Mouse (Mus musculus) hindbrain, postnatal 0 days (tissue): ENCODE data around the gene Ptprs. TPM values are rescaled to one million over a fixed set of nuclear protein-coding genes. Genes with fewer than 3 reads are reported as not detected.

Experiments used
- ATAC-seq: fragments of 200-750 bp; cut with Nextera tagmentation; 2 replicates; pipeline ENCODE4 v1.8.0; 2017; ENCODE audit warnings: mild to moderate bottlenecking, moderate TSS enrichment, moderate library complexity
- DNase-seq: peaks from one replicate; pipeline ENCODE4 v3.0.0-alpha.2; 2015; ENCODE audit warnings: low spot score
- H3K27ac ChIP-seq: fragments of 300-500 bp; sonication (generic); 2 replicates; pipeline ENCODE4 v1.5.1; 2014; ENCODE audit warnings: mild to moderate bottlenecking
- H3K27me3 ChIP-seq: fragments of 300-500 bp; sonication (generic); 2 replicates; pipeline ENCODE4 v1.6.1; 2014; ENCODE audit warnings: low read length, mixed read lengths; ENCODE audit not compliant: insufficient read depth
- H3K36me3 ChIP-seq: fragments of 300-500 bp; sonication (generic); 2 replicates; pipeline ENCODE4 v1.6.1; 2014; ENCODE audit warnings: low read length, mixed read lengths; ENCODE audit not compliant: insufficient read depth
- H3K4me1 ChIP-seq: fragments of 300-500 bp; sonication (generic); 2 replicates; pipeline ENCODE4 v1.6.1; 2014; ENCODE audit warnings: antibody characterized with exemption, low read length, mixed read lengths; ENCODE audit not compliant: insufficient read depth
- H3K4me2 ChIP-seq: fragments of 300-500 bp; sonication (generic); 2 replicates; pipeline ENCODE4 v1.6.1; 2014; ENCODE audit warnings: low read depth, mild to moderate bottlenecking, low read length, moderate library complexity, mixed read lengths
- H3K4me3 ChIP-seq: fragments of 300-500 bp; sonication (generic); 2 replicates; pipeline ENCODE4 v1.5.1; 2014; ENCODE audit warnings: low read length
- H3K9ac ChIP-seq: fragments of 300-500 bp; sonication (generic); replicated peaks from 2 replicates; pipeline ENCODE4 v1.6.1; 2014; ENCODE audit warnings: mild to moderate bottlenecking, low read length, moderate library complexity, mixed read lengths
- H3K9me3 ChIP-seq: fragments of 300-500 bp; sonication (generic); 2 replicates; pipeline ENCODE4 v1.6.1; 2016; ENCODE audit warnings: low read length, mixed read lengths
- CTCF ChIP-seq: IDR thresholded peaks from 2 replicates; pipeline ENCODE4 v1.5.1; 2016; ENCODE audit warnings: antibody characterized with exemption, control low read depth, low read depth
- WGBS: fragments of 180-500 bp; shearing (Covaris S2); extraction: QIAGEN DNeasy Blood & Tissue Kit; methylation state at CpG from one replicate; pipeline ENCODE4 v1.1.7; 2014; 5-methylcytosine and 5-hydroxymethylcytosine counted together
- polyA plus RNA-seq: library from polyadenylated mRNA; unstranded; fragments of >200 nt; fragmentation: Nextera tagmentation; extraction: Ambion mirVana; gene quantifications from 2 replicates; pipeline ENCODE4 v1.2.1, GENCODE M21; 2015
- total RNA-seq: library from RNA; depleted of rRNA; stranded (reverse); fragments of >200 nt; gene quantifications from 2 replicates; pipeline ENCODE4 v1.2.3, GENCODE M21; 2014

Gene Ptprs
- total and polyA plus RNA-seq, 2 experiments from 2014 or later = 198 to 913 TPM

DNA sequence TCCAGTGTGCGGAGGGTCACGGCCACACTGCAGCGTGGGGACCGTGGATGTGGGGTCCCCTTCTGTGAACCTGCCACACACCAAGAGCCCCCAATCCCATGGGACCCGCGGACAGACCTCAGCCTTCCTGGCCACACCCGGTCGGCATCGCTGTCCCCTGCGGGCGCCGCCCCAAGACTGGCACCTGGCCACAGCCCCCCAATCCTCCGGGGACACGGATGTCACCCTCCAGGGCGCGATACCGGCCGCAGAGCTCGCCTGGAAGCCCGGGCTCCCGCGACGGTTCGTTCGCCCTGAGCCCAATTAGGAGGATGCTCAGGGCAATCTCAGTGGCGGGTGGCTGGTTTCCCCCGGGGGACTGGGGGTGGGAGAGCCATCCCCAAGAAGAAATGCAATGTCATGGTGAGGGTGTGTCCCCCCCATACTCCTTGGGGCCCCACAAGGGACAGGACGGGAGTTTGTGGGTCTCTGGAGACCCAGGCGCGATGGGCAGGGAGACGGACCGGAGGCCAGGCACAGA is 1.9 kb downstream of the Ptprs start:
- H3K4me2 ChIP-seq = peak overlapping the region; percentile 98
- ATAC-seq (no peak), DNase-seq (no peak)
- H3K27ac ChIP-seq = peak overlapping the region; percentile 98
- no peak for TF ChIP-seq CTCF
- WGBS = 4% methylated on average over 30 of the region's 32 CpGs
- H3K36me3 ChIP-seq = no peaks in the 10 kb centered on the region
- H3K4me1 ChIP-seq = peaks cover 26% of the 10 kb centered on the region
- no peaks in the 10 kb centered on the region for H3K9me3 ChIP-seq
- peak overlapping the region; percentile 95 for H3K4me3 ChIP-seq
- H3K27me3 ChIP-seq = no peaks in the 10 kb centered on the region
- peak overlapping the region; percentile 99 for H3K9ac ChIP-seq

DNA sequence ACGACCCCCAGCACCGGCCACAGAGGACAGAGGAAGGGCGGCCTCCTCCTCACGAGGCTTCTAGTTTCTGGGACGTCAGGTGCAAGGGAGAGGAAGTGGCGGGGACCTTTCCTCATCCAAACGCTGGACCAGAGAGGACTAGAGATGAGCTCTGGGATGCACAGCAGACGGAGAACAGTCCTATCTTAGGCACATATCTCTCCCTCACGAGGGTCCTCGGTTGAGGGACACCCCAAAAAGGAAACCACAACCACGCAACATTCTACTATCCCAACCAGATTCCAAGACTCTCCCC is 2.7 kb downstream of the Ptprs start:
- Histone ChIP-seq H3K4me2 (peak overlapping the region; percentile 98), H3K4me3 (peak overlapping the region; percentile 95), H3K4me1 (peaks cover 32% of the 10 kb centered on the region), H3K27ac (peak overlapping the region; percentile 98; the same call in 1 of the 2 replicates), H3K36me3 (no peaks in the 10 kb centered on the region), H3K27me3 (no peaks in the 10 kb centered on the region), H3K9ac (peak overlapping the region; percentile 99), H3K9me3 (no peaks in the 10 kb centered on the region)
- TF ChIP-seq CTCF = no peak
- WGBS = 6% methylated on average over 11 of the region's 11 CpGs
- DNase-seq (no peak), ATAC-seq (no peak)

DNA sequence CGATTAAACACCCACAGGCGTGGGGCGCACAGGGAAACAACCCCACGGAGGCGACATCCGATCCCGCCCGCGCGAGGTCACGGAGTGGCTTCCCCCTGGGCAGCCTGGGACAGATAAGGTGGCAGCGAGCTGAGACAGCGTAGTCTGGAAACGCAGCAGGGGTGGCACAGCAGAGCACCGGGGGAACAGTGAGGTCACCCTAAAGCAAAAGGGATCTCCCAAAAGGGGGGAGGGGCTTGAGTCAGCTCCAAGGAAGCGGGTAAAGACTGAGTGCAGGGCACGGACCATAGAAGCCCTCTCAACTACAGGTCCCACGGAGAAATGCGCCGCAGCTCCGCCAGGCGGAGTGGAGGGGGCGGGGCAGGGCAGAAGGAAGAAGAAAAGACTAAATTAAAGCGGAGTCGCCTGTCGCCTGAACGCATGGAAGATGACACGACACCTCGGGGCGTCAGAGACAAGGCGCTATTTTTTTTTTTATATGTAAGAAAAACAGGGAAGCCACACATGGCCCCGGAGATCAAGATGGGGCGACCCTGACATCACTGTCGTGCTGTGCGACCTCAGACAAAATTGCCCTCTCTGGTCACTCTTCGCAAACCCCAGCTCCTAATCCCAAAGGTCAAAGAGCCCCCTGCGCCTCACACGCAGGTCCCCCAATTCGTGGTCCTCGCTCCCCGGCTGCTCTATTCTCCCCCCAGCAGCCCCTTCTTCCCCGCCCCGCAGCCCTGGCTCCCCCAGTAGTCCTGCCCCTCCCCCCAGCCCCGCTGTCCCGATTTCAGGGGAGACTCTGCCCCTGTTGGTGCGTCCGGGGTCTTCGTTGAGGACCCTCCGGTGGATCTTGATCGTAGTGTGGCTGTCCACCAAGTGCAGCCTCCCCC is 3.3 kb downstream of the Ptprs start:
- peaks cover 34% of the 10 kb centered on the region for H3K4me1 ChIP-seq
- DNase-seq (peak; percentile 77), ATAC-seq (peak; percentile 18; the same call in 1 of the 2 replicates)
- 2% methylated on average over 50 of the region's 50 CpGs for WGBS
- H3K27me3 ChIP-seq = no peaks in the 10 kb centered on the region
- TF ChIP-seq CTCF = peak; percentile 72
- H3K27ac ChIP-seq = peak overlapping the region; percentile 98; the same call in 1 of the 2 replicates
- H3K4me2 ChIP-seq = peak overlapping the region; percentile 98
- H3K9ac ChIP-seq = peak overlapping the region; percentile 99
- no peaks in the 10 kb centered on the region for H3K9me3 ChIP-seq
- H3K36me3 ChIP-seq = no peaks in the 10 kb centered on the region
- peak overlapping the region; percentile 95 for H3K4me3 ChIP-seq

DNA sequence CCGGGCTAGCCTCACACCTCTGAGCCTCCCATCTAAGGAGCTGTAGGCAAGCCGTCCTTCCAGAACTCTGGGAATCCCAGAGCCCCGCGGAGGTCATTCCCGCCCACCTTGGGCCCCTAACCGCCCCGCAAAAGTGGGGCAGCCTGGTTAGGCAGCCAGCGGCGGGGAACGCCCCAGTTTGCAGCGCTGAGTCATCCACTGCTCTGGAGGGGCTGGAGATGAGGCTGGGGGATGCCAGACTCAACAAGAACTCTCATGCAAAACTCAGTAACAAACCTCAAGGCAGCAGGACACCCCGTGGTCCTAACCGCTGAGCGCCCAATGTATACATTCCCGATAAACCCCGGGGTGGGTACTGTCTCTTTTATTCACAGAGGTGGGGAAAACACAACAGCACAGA is 4.2 kb downstream of the Ptprs start:
- WGBS = 14% methylated on average over 16 of the region's 16 CpGs
- Histone ChIP-seq H3K27ac (no peak overlapping the region), H3K4me2 (peak overlapping the region; percentile 98), H3K9me3 (no peaks in the 10 kb centered on the region), H3K9ac (peak overlapping the region; percentile 99; the same call in 1 of the 2 replicates), H3K27me3 (no peaks in the 10 kb centered on the region), H3K4me3 (peak overlapping the region; percentile 95), H3K36me3 (no peaks in the 10 kb centered on the region), H3K4me1 (peaks cover 41% of the 10 kb centered on the region)
- no peak for TF ChIP-seq CTCF
- no peak for DNase-seq
- no peak for ATAC-seq

DNA sequence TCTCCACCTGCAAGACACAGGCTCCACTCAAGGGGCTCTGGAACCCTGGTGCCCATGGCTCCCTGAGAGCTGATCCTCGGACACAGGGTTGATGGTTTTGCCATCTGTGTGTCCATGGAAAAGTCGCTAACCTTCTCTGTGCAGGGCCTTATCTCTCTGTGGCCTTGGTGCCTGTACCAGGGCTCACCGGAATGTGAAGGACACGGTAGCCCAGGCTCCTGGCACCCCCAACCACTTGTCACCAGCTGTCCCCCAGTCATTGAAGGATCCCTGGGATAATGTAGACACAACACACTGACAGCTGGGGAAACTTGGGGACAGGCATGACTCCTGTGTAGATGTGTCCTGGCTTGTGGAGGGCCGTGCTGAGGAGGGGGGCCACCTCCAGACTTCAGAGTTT is 5.1 kb downstream of the Ptprs start:
- no peak overlapping the region for H3K9ac ChIP-seq
- no peak overlapping the region for H3K4me2 ChIP-seq
- H3K36me3 ChIP-seq = no peaks in the 10 kb centered on the region
- TF ChIP-seq CTCF = no peak
- ATAC-seq = no peak
- H3K9me3 ChIP-seq = no peaks in the 10 kb centered on the region
- no peak overlapping the region for H3K27ac ChIP-seq
- no peaks in the 10 kb centered on the region for H3K27me3 ChIP-seq
- H3K4me3 ChIP-seq = no peak overlapping the region
- DNase-seq = no peak
- peaks cover 44% of the 10 kb centered on the region for H3K4me1 ChIP-seq
- 49% methylated on average over 5 of the region's 5 CpGs for WGBS

DNA sequence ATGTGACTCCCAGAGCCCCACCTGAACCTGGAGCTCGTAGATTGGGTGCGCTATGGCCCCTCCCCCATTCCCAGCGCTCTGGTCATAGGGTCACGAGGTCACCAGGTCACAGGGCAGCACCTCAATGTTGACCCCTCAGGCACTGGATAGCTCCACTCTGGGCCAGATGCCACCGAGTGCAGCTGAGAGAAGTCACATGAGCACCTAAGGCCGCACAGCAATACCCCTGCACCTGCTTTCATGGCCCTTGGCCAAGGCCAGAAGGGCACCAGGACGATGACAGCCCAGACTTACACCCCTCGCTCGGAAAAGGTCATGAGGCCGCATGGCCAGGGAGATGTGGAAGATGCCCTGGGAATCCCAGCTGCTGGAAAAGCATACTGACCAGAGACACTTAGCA is 5.7 kb downstream of the Ptprs start:
- Histone ChIP-seq H3K9ac (no peak overlapping the region), H3K27ac (no peak overlapping the region), H3K27me3 (no peaks in the 10 kb centered on the region), H3K4me1 (peaks cover 44% of the 10 kb centered on the region), H3K4me2 (peak overlapping the region; percentile 54), H3K4me3 (no peak overlapping the region; the same call in 1 of the 2 replicates), H3K36me3 (no peaks in the 10 kb centered on the region), H3K9me3 (no peaks in the 10 kb centered on the region)
- 17% methylated on average over 10 of the region's 10 CpGs for WGBS
- no peak for ATAC-seq
- DNase-seq = no peak
- TF ChIP-seq CTCF = no peak

DNA sequence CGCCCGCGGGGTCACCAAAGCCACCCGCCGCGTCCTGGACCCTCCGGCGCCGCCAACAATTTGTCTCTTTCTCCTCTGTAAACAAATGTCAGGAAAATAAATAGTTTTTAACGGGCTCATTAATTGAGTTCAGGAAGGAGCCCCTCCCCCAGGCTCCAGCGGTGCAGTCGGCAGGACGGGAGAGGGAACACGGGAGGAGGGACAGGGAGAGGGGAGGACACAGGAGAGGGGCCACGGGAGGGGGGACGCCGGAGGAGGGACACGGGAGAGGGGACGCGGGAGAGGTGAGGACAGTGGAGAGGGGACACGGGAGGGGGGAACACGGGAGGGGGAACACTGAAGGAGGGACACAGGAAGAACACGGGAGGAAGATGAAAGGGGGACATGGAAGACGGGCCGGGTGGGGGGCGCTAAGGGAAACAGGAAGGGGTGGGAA is 6.3 kb downstream of the Ptprs start:
- H3K4me1 ChIP-seq = peaks cover 44% of the 10 kb centered on the region
- DNase-seq = no peak
- no peaks in the 10 kb centered on the region for H3K27me3 ChIP-seq
- TF ChIP-seq CTCF = no peak
- 6% methylated on average over 25 of the region's 26 CpGs for WGBS
- no peaks in the 10 kb centered on the region for H3K36me3 ChIP-seq
- peak overlapping the region; percentile 21 for H3K4me3 ChIP-seq
- no peak overlapping the region for H3K27ac ChIP-seq
- peak overlapping the region; percentile 54 for H3K4me2 ChIP-seq
- no peak for ATAC-seq
- H3K9ac ChIP-seq = peak overlapping the region; percentile 22; the same call in 1 of the 2 replicates
- H3K9me3 ChIP-seq = no peaks in the 10 kb centered on the region
